Comparison of ENCODE assay signal across 22 mouse cellular contexts in the genomic region with DNA sequence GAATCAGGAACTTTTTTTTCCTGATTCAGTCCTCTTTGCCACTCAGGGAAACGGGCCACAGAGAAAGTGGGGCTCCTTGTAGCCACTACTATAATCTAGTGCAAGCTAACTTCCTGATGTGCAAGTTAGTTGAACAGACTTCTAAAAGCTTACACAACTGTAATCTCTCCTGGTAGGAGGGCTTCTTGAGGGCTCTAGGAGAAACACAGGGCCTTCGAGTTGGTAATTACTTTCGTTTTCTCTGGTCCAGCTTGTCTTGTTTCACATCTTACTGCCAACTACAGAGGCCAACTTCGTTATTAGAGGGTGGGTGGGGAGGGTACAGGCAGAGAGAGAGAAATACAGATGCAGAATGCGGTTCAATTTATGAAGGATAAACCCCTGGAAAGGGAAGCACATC. TPM values are rescaled to one million over a fixed set of nuclear protein-coding genes. Genes with fewer than 3 reads are reported as not detected.
DNase-seq lines count a peak whose midpoint lies in the region; ATAC-seq and TF ChIP-seq lines count a peak whose summit lies in the region.
"Had no signal": no experiment of that assay in that cellular context is flagged by ENCODE, and none has a peak within 500 bp of the region (broad histone marks: within the 10 kb centered on the region; RNA-seq: fewer than 3 reads in every experiment).

No protein-coding gene starts in this region.

- DNase-seq in heart, postnatal 0 days (ENCODE audit: low spot score), result no peak
- no peak for DNase-seq in heart, adult 18-20 months
- DNase-seq in 416B (ENCODE audit: low read depth), result peak; percentile 73
- peak; percentile 49 for DNase-seq in MEL (ENCODE audit: low read depth, low spot score)
- no peak for DNase-seq in limb, embryonic 14.5 days (ENCODE audit: low spot score)
- no peak for DNase-seq in right cerebral cortex, postnatal 36 days (ENCODE audit: low spot score in 2 of 2)
- DNase-seq: adrenal gland, postnatal 36 days; cerebellum, adult 9-11 months; lung, postnatal 36 days; thymus, postnatal 25 days had no signal

- peaks cover 8% of the 10 kb centered on the region; the same call in 1 of the 2 replicates for H3K4me1 ChIP-seq in heart, postnatal 0 days (ENCODE audit: control insufficient read depth, insufficient read depth)
- H3K4me1 ChIP-seq in MEL (ENCODE audit: control insufficient read depth in 1 of 2, insufficient read depth in 2 of 2, low read length in 2 of 2), result no peaks in the 10 kb centered on the region
- H3K4me1 ChIP-seq in limb, embryonic 14.5 days (ENCODE audit: control insufficient read depth, insufficient read depth, low read length), result peaks cover 12% of the 10 kb centered on the region

- H3K9me3 ChIP-seq in heart, postnatal 0 days (replicated peaks; ENCODE audit: control insufficient read depth, low read length), result no peaks in the 10 kb centered on the region
- no peaks in the 10 kb centered on the region for H3K9me3 ChIP-seq in MEL (replicated peaks; ENCODE audit: insufficient read depth, low read length)
- no peaks in the 10 kb centered on the region for H3K9me3 ChIP-seq in limb, embryonic 14.5 days (ENCODE audit: control insufficient read depth, low read length)
- H3K9me3 ChIP-seq: forebrain, embryonic 13.5 days; neural tube, embryonic 15.5 days had no signal

- H3K79me2 ChIP-seq in MEL (ENCODE audit: control insufficient read depth, insufficient read depth, low read length, poor library complexity), result no peaks in the 10 kb centered on the region

- TF ChIP-seq EP300 in heart, postnatal 0 days (IDR thresholded peaks at IDR 0.05; ENCODE audit: low read depth), result no peak
- TF ChIP-seq EP300 in MEL (IDR thresholded peaks at IDR 0.05; ENCODE audit: low read depth in 1 of 2, low read length in 2 of 2), result no peak

- no peak overlapping the region for H3K9ac ChIP-seq in heart, postnatal 0 days (replicated peaks; ENCODE audit: low read depth, low read length)
- H3K9ac ChIP-seq in MEL (ENCODE audit: control insufficient read depth, low read depth, low read length, poor library complexity, severe bottlenecking), result peak overlapping the region; percentile 54
- H3K9ac ChIP-seq in limb, embryonic 14.5 days (ENCODE audit: low read depth, low read length, severe bottlenecking), result peak overlapping the region; percentile 99
- H3K9ac ChIP-seq: forebrain, embryonic 13.5 days; neural tube, embryonic 15.5 days had no signal

- ATAC-seq in heart, postnatal 0 days (ENCODE audit: insufficient read depth, low read depth), result no peak
- ATAC-seq in limb, embryonic 14.5 days (ENCODE audit: low FRiP score, low read depth), result no peak
- no peak for ATAC-seq in megakaryocyte progenitor cell, adult 5-6 weeks (replicated peaks; ENCODE audit: poor library complexity)
- ATAC-seq: activated CD4-positive, CD25-positive, alpha-beta regulatory T cell, adult 4 months; forebrain, embryonic 13.5 days; hindbrain, embryonic 16.5 days had no signal

- peaks cover 100% of the 10 kb centered on the region for H3K27me3 ChIP-seq in heart, postnatal 0 days (ENCODE audit: control insufficient read depth, insufficient read depth, low read length)
- H3K27me3 ChIP-seq in MEL (ENCODE audit: control insufficient read depth in 1 of 2, insufficient read depth in 2 of 2, low read length in 2 of 2), result no peaks in the 10 kb centered on the region; a peak in 1 of 4 replicates
- H3K27me3 ChIP-seq in limb, embryonic 14.5 days (ENCODE audit: control insufficient read depth, insufficient read depth, low read length), result peaks cover 31% of the 10 kb centered on the region; the same call in 1 of the 2 replicates

- no peak for TF ChIP-seq POLR2A in MEL (IDR thresholded peaks at IDR 0.05; ENCODE audit: control insufficient read depth in 1 of 2, insufficient read depth in 1 of 2, low read depth in 1 of 2, low read length in 2 of 2, poor library complexity in 1 of 2)
- no peak for TF ChIP-seq POLR2A in limb, embryonic 14.5 days (IDR thresholded peaks at IDR 0.05; ENCODE audit: borderline replicate concordance, extremely low read depth, insufficient read depth, insufficient read length)

- TF ChIP-seq CTCF in heart, postnatal 0 days (IDR thresholded peaks at IDR 0.05; ENCODE audit: low read depth), result no peak
- TF ChIP-seq CTCF in MEL (IDR thresholded peaks at IDR 0.05 in 2 of 3, conservative IDR thresholded peaks at IDR 0.05 in 1 of 3; ENCODE audit: control insufficient read depth in 1 of 3, insufficient read depth in 1 of 3, low read depth in 2 of 3, low read length in 3 of 3, poor library complexity in 1 of 3, severe bottlenecking in 1 of 3), result no peak

- H3K36me3 ChIP-seq in heart, postnatal 0 days (replicated peaks; ENCODE audit: control insufficient read depth, insufficient read depth, low read length), result no peaks in the 10 kb centered on the region
- no peaks in the 10 kb centered on the region for H3K36me3 ChIP-seq in MEL (ENCODE audit: control insufficient read depth in 1 of 2, insufficient read depth in 2 of 2, low read length in 2 of 2)
- H3K36me3 ChIP-seq in limb, embryonic 14.5 days (ENCODE audit: control insufficient read depth, insufficient read depth, low read length), result peaks cover 9% of the 10 kb centered on the region
- H3K36me3 ChIP-seq: neural tube, embryonic 15.5 days had no signal

- H3K4me3 ChIP-seq in heart, postnatal 0 days (ENCODE audit: low read depth, low read length), result peak overlapping the region; percentile 41; the same call in 1 of the 2 replicates
- H3K4me3 ChIP-seq in MEL (ENCODE audit: control insufficient read depth in 1 of 2, insufficient read depth in 1 of 2, low read depth in 2 of 2, low read length in 2 of 2), result peak overlapping the region; percentile 54 to 69
- peak overlapping the region; percentile 74 for H3K4me3 ChIP-seq in limb, embryonic 14.5 days (replicated peaks; ENCODE audit: low read length)
- H3K4me3 ChIP-seq: forebrain, embryonic 13.5 days had no signal

- H3K27ac ChIP-seq in heart, postnatal 0 days (ENCODE audit: low read depth), result no peak overlapping the region
- no peak overlapping the region for H3K27ac ChIP-seq in MEL (ENCODE audit: control insufficient read depth, low read depth, low read length)
- H3K27ac ChIP-seq in limb, embryonic 14.5 days (replicated peaks; ENCODE audit: low read depth, low read length), result peak overlapping the region; percentile 97
- H3K27ac ChIP-seq: forebrain, embryonic 13.5 days; neural tube, embryonic 15.5 days had no signal

- TF ChIP-seq RAD21 in MEL (IDR thresholded peaks at IDR 0.05; ENCODE audit: low read depth, low read length), result no peak

- peak overlapping the region; percentile 3; the same call in 1 of the 2 replicates for H3K4me2 ChIP-seq in heart, postnatal 0 days (ENCODE audit: low read depth, low read length)
- H3K4me2 ChIP-seq in limb, embryonic 14.5 days (replicated peaks; ENCODE audit: low read depth, low read length, severe bottlenecking), result peak overlapping the region; percentile 96

- WGBS in heart, postnatal 0 days, result 19% methylated on average over 5 of the region's 5 CpGs
- 15% methylated on average over 5 of the region's 5 CpGs for WGBS in limb, embryonic 14.5 days

RNA-seq across cellular contexts. Expression of a gene that starts 3.0 kb away (rescaled TPM):
- not detected in 2 replicates for total RNA-seq in heart, postnatal 0 days (2014; rRNA removed; ENCODE audit: low replicate concordance)
- not detected in 2 replicates for polyA plus RNA-seq in heart, postnatal 0 days (2015; fragmentation: Nextera tagmentation; extraction: Ambion mirVana)
- total RNA-seq in heart, adult 18-20 months (2021), result not detected
- total RNA-seq in MEL (2012; rRNA removed), result not detected in 2 replicates
- polyA plus RNA-seq in MEL (2012; ENCODE audit: insufficient read depth in 1 of 2, insufficient read length in 2 of 2, low read depth in 1 of 2, low replicate concordance in 2 of 2, missing spikeins in 1 of 2), result not detected
- polyA plus RNA-seq in limb, embryonic 14.5 days (2012; rRNA removed), result 43.3 and 58.3 TPM in 2 replicates
- 38.4 and 53.0 TPM in 2 replicates for polyA plus RNA-seq in limb, embryonic 14.5 days (2014; fragmentation: Nextera tagmentation; extraction: Ambion mirVana)
- not detected in 2 replicates for total RNA-seq in megakaryocyte progenitor cell, adult 5-6 weeks (2015)
- total RNA-seq in megakaryocyte progenitor cell, adult 5-6 weeks (2017), result not detected in 2 replicates
- total RNA-seq: adrenal gland, postnatal 36 days; granulocyte monocyte progenitor cell, adult 5-6 weeks; left cerebral cortex, adult 18-20 months; liver, adult 2 months; midbrain, postnatal 0 days had no signal
- polyA plus RNA-seq: activated CD4-positive, CD25-positive, alpha-beta regulatory T cell, adult 4 months; forebrain, embryonic 13.5 days; hindbrain, embryonic 16.5 days; liver, adult 2 months; midbrain, postnatal 0 days; small intestine, adult 2 months; stomach, embryonic 14.5 days had no signal

RNA-seq across cellular contexts. Expression of a gene that starts 3.7 kb away (rescaled TPM):
- total RNA-seq in heart, postnatal 0 days (2014; rRNA removed; ENCODE audit: low replicate concordance), result not detected in 2 replicates
- polyA plus RNA-seq in heart, postnatal 0 days (2015; fragmentation: Nextera tagmentation; extraction: Ambion mirVana), result not detected in 2 replicates
- total RNA-seq in heart, adult 18-20 months (2021), result not detected
- not detected in 2 replicates for total RNA-seq in MEL (2012; rRNA removed)
- polyA plus RNA-seq in MEL (2012; ENCODE audit: insufficient read depth in 1 of 2, insufficient read length in 2 of 2, low read depth in 1 of 2, low replicate concordance in 2 of 2, missing spikeins in 1 of 2), result not detected
- 109 and 150 TPM in 2 replicates for polyA plus RNA-seq in limb, embryonic 14.5 days (2012; rRNA removed)
- polyA plus RNA-seq in limb, embryonic 14.5 days (2014; fragmentation: Nextera tagmentation; extraction: Ambion mirVana), result 54.6 and 70.5 TPM in 2 replicates
- total RNA-seq in megakaryocyte progenitor cell, adult 5-6 weeks (2015), result not detected in 2 replicates
- not detected in 2 replicates for total RNA-seq in megakaryocyte progenitor cell, adult 5-6 weeks (2017)
- total RNA-seq: adrenal gland, postnatal 36 days; granulocyte monocyte progenitor cell, adult 5-6 weeks; left cerebral cortex, adult 18-20 months; liver, adult 2 months; midbrain, postnatal 0 days had no signal
- polyA plus RNA-seq: activated CD4-positive, CD25-positive, alpha-beta regulatory T cell, adult 4 months; forebrain, embryonic 13.5 days; hindbrain, embryonic 16.5 days; liver, adult 2 months; midbrain, postnatal 0 days; small intestine, adult 2 months; stomach, embryonic 14.5 days had no signal

RNA-seq across cellular contexts. Expression of a gene that starts 7.5 kb away (rescaled TPM):
- 0.11 TPM in 1 of 2 replicates, not detected in the other for total RNA-seq in heart, postnatal 0 days (2014; rRNA removed; ENCODE audit: low replicate concordance)
- not detected in 2 replicates for polyA plus RNA-seq in heart, postnatal 0 days (2015; fragmentation: Nextera tagmentation; extraction: Ambion mirVana)
- total RNA-seq in heart, adult 18-20 months (2021), result not detected
- not detected in 2 replicates for total RNA-seq in MEL (2012; rRNA removed)
- polyA plus RNA-seq in MEL (2012; ENCODE audit: insufficient read depth in 1 of 2, insufficient read length in 2 of 2, low read depth in 1 of 2, low replicate concordance in 2 of 2, missing spikeins in 1 of 2), result not detected
- polyA plus RNA-seq in limb, embryonic 14.5 days (2012; rRNA removed), result 40.0 and 60.8 TPM in 2 replicates
- polyA plus RNA-seq in limb, embryonic 14.5 days (2014; fragmentation: Nextera tagmentation; extraction: Ambion mirVana), result 21.4 and 30.0 TPM in 2 replicates
- total RNA-seq in megakaryocyte progenitor cell, adult 5-6 weeks (2015), result not detected in 2 replicates
- not detected in 2 replicates for total RNA-seq in megakaryocyte progenitor cell, adult 5-6 weeks (2017)
- total RNA-seq: adrenal gland, postnatal 36 days; granulocyte monocyte progenitor cell, adult 5-6 weeks; left cerebral cortex, adult 18-20 months; liver, adult 2 months; midbrain, postnatal 0 days had no signal
- polyA plus RNA-seq: activated CD4-positive, CD25-positive, alpha-beta regulatory T cell, adult 4 months; forebrain, embryonic 13.5 days; hindbrain, embryonic 16.5 days; liver, adult 2 months; midbrain, postnatal 0 days; small intestine, adult 2 months; stomach, embryonic 14.5 days had no signal

RNA-seq across cellular contexts. Expression of a gene that starts 12.5 kb away (rescaled TPM):
- not detected in 2 replicates for total RNA-seq in heart, postnatal 0 days (2014; rRNA removed; ENCODE audit: low replicate concordance)
- not detected in 2 replicates for polyA plus RNA-seq in heart, postnatal 0 days (2015; fragmentation: Nextera tagmentation; extraction: Ambion mirVana)
- total RNA-seq in heart, adult 18-20 months (2021), result not detected
- not detected in 2 replicates for total RNA-seq in MEL (2012; rRNA removed)
- polyA plus RNA-seq in MEL (2012; ENCODE audit: insufficient read depth in 1 of 2, insufficient read length in 2 of 2, low read depth in 1 of 2, low replicate concordance in 2 of 2, missing spikeins in 1 of 2), result not detected
- polyA plus RNA-seq in limb, embryonic 14.5 days (2012; rRNA removed), result 8.9 and 15.2 TPM in 2 replicates
- polyA plus RNA-seq in limb, embryonic 14.5 days (2014; fragmentation: Nextera tagmentation; extraction: Ambion mirVana), result 2.3 and 3.4 TPM in 2 replicates
- total RNA-seq in megakaryocyte progenitor cell, adult 5-6 weeks (2015), result not detected in 2 replicates
- total RNA-seq in megakaryocyte progenitor cell, adult 5-6 weeks (2017), result not detected in 2 replicates
- total RNA-seq: adrenal gland, postnatal 36 days; granulocyte monocyte progenitor cell, adult 5-6 weeks; left cerebral cortex, adult 18-20 months; liver, adult 2 months had no signal
- polyA plus RNA-seq: activated CD4-positive, CD25-positive, alpha-beta regulatory T cell, adult 4 months; forebrain, embryonic 13.5 days; kidney, embryonic 14.5 days; liver, adult 2 months; small intestine, adult 2 months; stomach, embryonic 14.5 days had no signal

RNA-seq across cellular contexts. Expression of a gene that starts 19.9 kb away (rescaled TPM):
- total RNA-seq in heart, postnatal 0 days (2014; rRNA removed; ENCODE audit: low replicate concordance), result not detected in 2 replicates
- 0.08 TPM in 1 of 2 replicates, not detected in the other for polyA plus RNA-seq in heart, postnatal 0 days (2015; fragmentation: Nextera tagmentation; extraction: Ambion mirVana)
- total RNA-seq in heart, adult 18-20 months (2021), result not detected
- not detected in 2 replicates for total RNA-seq in MEL (2012; rRNA removed)
- not detected for polyA plus RNA-seq in MEL (2012; ENCODE audit: insufficient read depth in 1 of 2, insufficient read length in 2 of 2, low read depth in 1 of 2, low replicate concordance in 2 of 2, missing spikeins in 1 of 2)
- 37.9 and 39.4 TPM in 2 replicates for polyA plus RNA-seq in limb, embryonic 14.5 days (2012; rRNA removed)
- 18.3 and 26.1 TPM in 2 replicates for polyA plus RNA-seq in limb, embryonic 14.5 days (2014; fragmentation: Nextera tagmentation; extraction: Ambion mirVana)
- total RNA-seq in megakaryocyte progenitor cell, adult 5-6 weeks (2015), result not detected in 2 replicates
- not detected in 2 replicates for total RNA-seq in megakaryocyte progenitor cell, adult 5-6 weeks (2017)
- total RNA-seq: adrenal gland, postnatal 36 days; granulocyte monocyte progenitor cell, adult 5-6 weeks; left cerebral cortex, adult 18-20 months; liver, adult 2 months had no signal
- polyA plus RNA-seq: activated CD4-positive, CD25-positive, alpha-beta regulatory T cell, adult 4 months; forebrain, embryonic 13.5 days; hindbrain, embryonic 16.5 days; liver, adult 2 months; midbrain, postnatal 0 days; small intestine, adult 2 months; stomach, embryonic 14.5 days had no signal

Comparison
In these comparisons a context has a peak if more than half of its experiments do, and no peak if none do; other contexts are left out.
1. DNase-seq: peak in 416B (single experiment) and MEL (single experiment); none in heart, postnatal 0 days (single experiment), heart, adult 18-20 months (0 of 2), limb, embryonic 14.5 days (single experiment) and right cerebral cortex, postnatal 36 days (0 of 2).
2. Peak in every context shown above with its lines, with median percentiles within 50 percentile points of each other: H3K4me3 ChIP-seq.